Mouse (Mus musculus) stomach, embryonic 16.5 days (tissue): ENCODE measurements around the gene Nr5a1. TPM values are rescaled to one million over a fixed set of nuclear protein-coding genes. Genes with fewer than 3 reads are reported as not detected.

Source experiments
- ATAC-seq: fragments of 200-750 bp; cut with Nextera tagmentation; 2 replicates; pipeline ENCODE4 v1.8.0; 2017; ENCODE audit warnings: moderate number of reproducible peaks, moderate TSS enrichment; ENCODE audit not compliant: insufficient read depth, low FRiP score
- H3K27ac ChIP-seq: fragments of 300-500 bp; sonication (generic); 2 replicates; pipeline ENCODE4 v1.5.1; 2014; ENCODE audit warnings: low read length
- H3K27me3 ChIP-seq: fragments of 300-500 bp; sonication (generic); 2 replicates; pipeline ENCODE4 v1.6.1; 2014; ENCODE audit warnings: low read length, control low read depth, mixed read lengths; ENCODE audit not compliant: control insufficient read depth, insufficient read depth
- H3K36me3 ChIP-seq: fragments of 300-500 bp; sonication (generic); 2 replicates; pipeline ENCODE4 v1.6.1; 2014; ENCODE audit warnings: low read length; ENCODE audit not compliant: control insufficient read depth, insufficient read depth
- H3K4me1 ChIP-seq: fragments of 300-500 bp; sonication (generic); 2 replicates; pipeline ENCODE4 v1.6.1; 2014; ENCODE audit warnings: low read length, control low read depth, mixed read lengths; ENCODE audit not compliant: control insufficient read depth, insufficient read depth
- H3K4me2 ChIP-seq: fragments of 300-500 bp; sonication (generic); 2 replicates; pipeline ENCODE4 v1.6.1; 2014; ENCODE audit warnings: low read depth, low read length, mixed read lengths
- H3K4me3 ChIP-seq: fragments of 300-500 bp; sonication (generic); replicated peaks from 2 replicates; pipeline ENCODE4 v1.5.1; 2014; ENCODE audit warnings: mild to moderate bottlenecking, low read length
- H3K9ac ChIP-seq: fragments of 300-500 bp; sonication (generic); 2 replicates; pipeline ENCODE4 v1.6.1; 2014; ENCODE audit warnings: low read length
- H3K9me3 ChIP-seq: fragments of 300-500 bp; sonication (generic); replicated peaks from 2 replicates; pipeline ENCODE4 v1.6.1; 2016; ENCODE audit warnings: low read length, control low read depth; ENCODE audit not compliant: control insufficient read depth
- WGBS: fragments of 180-500 bp; shearing (Covaris S2); extraction: QIAGEN DNeasy Blood & Tissue Kit; methylation state at CpG from one replicate; pipeline ENCODE4 v1.1.7; 2014; 5-methylcytosine and 5-hydroxymethylcytosine counted together
- polyA plus RNA-seq: library from polyadenylated mRNA; unstranded; fragments of >200 nt; fragmentation: Nextera tagmentation; extraction: Ambion mirVana; gene quantifications from 2 replicates; pipeline ENCODE4 v1.2.1, GENCODE M21; 2015

The Nr5a1 gene
- polyA plus RNA-seq, 1 experiment from 2014 or later: 1.5 TPM

- Histone ChIP-seq H3K27me3 (no peaks in the 10 kb centered on the region; the same call in 1 of the 2 replicates), H3K4me2 (no peak overlapping the region), H3K9ac (no peak overlapping the region), H3K27ac (no peak overlapping the region), H3K4me3 (no peak overlapping the region), H3K9me3 (no peaks in the 10 kb centered on the region), H3K36me3 (no peaks in the 10 kb centered on the region), H3K4me1 (no peaks in the 10 kb centered on the region)
- 60% methylated on average over 9 of the region's 9 CpGs for WGBS
- ATAC-seq: no peak
These were observed 18.6 kb downstream of the Nr5a1 start for GRCm38 (mm10) chr2:38695770-38696169.

DNA sequence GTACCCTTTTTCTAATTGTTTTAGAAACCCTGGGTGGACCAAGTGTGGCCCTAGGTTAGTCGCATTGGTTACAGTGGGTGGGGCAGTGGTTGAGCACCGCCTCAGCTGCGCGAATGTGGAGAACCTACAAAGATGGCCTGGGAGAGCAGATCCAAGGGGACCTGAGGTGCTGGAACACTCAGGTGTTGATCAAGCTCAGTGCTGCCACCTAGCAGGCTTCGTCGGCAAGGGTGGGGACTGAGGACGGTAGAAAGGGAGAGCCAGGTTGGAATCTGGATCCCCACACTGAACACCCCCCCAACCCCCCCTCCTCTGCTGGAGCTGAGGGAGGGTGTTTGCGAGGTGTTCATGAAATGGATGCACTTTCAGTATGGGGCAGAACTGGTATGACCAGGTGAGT is 22.8 kb downstream of the Nr5a1 start:
- no peak overlapping the region for H3K4me2 ChIP-seq
- no peaks in the 10 kb centered on the region for H3K9me3 ChIP-seq
- H3K9ac ChIP-seq: no peak overlapping the region
- no peak overlapping the region for H3K27ac ChIP-seq
- no peak overlapping the region for H3K4me3 ChIP-seq
- peaks cover 7% of the 10 kb centered on the region; the same call in 1 of the 2 replicates for H3K4me1 ChIP-seq
- 13% methylated on average over 8 of the region's 8 CpGs for WGBS
- no peaks in the 10 kb centered on the region for H3K27me3 ChIP-seq
- no peaks in the 10 kb centered on the region for H3K36me3 ChIP-seq
- ATAC-seq: 0 out of 2 replicates have a peak, but pooled peaks have one; percentile 3

GRCm38 (mm10) chr2:38689881-38690280 is 24.5 kb downstream of the Nr5a1 start:
- no peaks in the 10 kb centered on the region for H3K27me3 ChIP-seq
- no peaks in the 10 kb centered on the region for H3K36me3 ChIP-seq
- ATAC-seq: no peak
- H3K27ac ChIP-seq: no peak overlapping the region
- peaks cover 7% of the 10 kb centered on the region; the same call in 1 of the 2 replicates for H3K4me1 ChIP-seq
- no peak overlapping the region for H3K9ac ChIP-seq
- no peak overlapping the region for H3K4me3 ChIP-seq
- 68% methylated on average over 1 of the region's 1 CpGs for WGBS
- H3K9me3 ChIP-seq: no peaks in the 10 kb centered on the region
- no peak overlapping the region for H3K4me2 ChIP-seq

DNA sequence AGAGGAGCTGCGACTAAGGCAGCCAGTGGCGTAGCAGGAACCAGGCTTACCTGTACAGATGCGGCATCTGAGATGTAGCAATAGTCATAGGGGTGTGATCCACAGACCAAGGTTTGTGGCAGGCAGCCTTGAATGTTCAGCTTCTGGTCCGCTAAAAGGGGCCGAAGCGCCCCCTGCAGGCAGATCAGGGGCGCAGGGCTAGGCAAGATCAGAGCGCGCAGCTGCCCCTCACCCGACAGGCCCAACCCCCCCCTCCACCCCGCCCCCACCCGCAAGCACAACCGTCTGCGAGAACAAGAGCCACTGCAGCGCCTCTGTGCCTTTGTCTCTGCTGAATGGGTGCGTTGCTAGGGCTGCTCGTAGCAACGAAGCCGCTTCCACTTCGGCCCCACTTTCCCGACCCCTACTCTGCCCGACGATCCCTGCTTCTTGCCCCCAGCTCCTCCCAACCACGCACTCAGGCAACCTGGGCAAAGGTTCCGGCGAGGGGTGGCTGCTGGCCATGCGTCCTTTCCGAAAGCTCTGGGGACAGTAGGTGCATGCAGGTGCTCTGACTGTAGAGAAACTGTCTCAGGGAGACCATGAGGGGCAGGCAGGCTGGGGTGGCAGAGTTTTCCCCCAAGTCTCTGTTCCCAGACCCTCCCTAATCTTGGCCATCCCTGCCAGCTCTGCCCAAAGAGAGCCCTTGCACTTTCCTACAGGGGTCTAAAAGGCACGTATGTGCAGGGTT is 25.4 kb downstream of the Nr5a1 start:
- 4% methylated on average over 29 of the region's 29 CpGs for WGBS
- H3K4me2 ChIP-seq: peak overlapping the region; percentile 50
- H3K4me3 ChIP-seq: peak overlapping the region; percentile 31
- no peak overlapping the region for H3K27ac ChIP-seq
- H3K36me3 ChIP-seq: no peaks in the 10 kb centered on the region
- peak; percentile 42; the same call in 1 of the 2 replicates for ATAC-seq
- H3K9me3 ChIP-seq: no peaks in the 10 kb centered on the region
- H3K9ac ChIP-seq: peak overlapping the region; percentile 56
- peaks cover 7% of the 10 kb centered on the region; the same call in 1 of the 2 replicates for H3K4me1 ChIP-seq
- H3K27me3 ChIP-seq: no peaks in the 10 kb centered on the region

DNA sequence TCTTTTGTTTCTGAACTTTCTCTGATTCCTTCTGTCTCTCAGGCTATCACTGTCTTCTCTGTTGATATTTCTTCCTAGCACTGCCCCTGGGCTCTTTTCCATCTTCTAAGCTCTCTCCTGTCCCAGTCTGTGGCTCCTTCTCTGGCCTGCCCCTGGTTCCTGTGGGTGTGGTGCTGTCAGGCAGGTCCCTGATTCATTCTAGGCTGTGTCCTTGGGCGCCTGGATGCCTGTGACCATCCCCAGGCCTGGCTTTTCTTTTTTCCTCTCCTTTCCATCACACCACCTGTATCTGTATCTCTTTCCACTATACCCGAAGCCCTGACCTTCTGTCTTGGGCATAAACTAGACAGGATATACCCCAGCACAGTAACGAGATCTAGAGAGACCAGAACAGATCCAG is 28.6 kb downstream of the Nr5a1 start:
- Histone ChIP-seq H3K9me3 (no peaks in the 10 kb centered on the region), H3K9ac (no peak overlapping the region), H3K4me3 (no peak overlapping the region), H3K27me3 (no peaks in the 10 kb centered on the region), H3K4me1 (peaks cover 7% of the 10 kb centered on the region; the same call in 1 of the 2 replicates), H3K27ac (no peak overlapping the region), H3K4me2 (no peak overlapping the region), H3K36me3 (no peaks in the 10 kb centered on the region)
- ATAC-seq: no peak
- 62% methylated on average over 3 of the region's 3 CpGs for WGBS

DNA sequence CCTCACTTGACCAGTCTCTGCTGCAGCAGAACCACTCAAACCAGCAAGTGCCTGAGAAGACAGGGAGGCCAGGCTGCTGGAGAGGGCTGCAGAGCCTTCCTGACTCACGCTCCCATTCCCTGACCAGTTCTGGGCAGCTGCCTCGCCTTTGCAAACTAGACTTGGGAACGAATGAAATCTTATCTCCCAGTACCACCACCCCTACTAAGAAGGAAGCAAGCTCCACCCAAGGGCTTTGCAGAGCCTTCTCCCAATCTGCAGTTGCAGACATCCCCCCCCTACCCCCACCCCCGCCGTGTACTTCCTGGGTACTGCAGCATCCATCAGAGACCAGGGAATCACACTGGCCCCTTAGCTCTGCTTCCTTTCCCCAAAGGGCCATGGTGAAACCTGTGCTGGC is 31.3 kb downstream of the Nr5a1 start:
- H3K9ac ChIP-seq: no peak overlapping the region
- no peak overlapping the region for H3K4me2 ChIP-seq
- no peak for ATAC-seq
- no peaks in the 10 kb centered on the region for H3K4me1 ChIP-seq
- no peak overlapping the region for H3K4me3 ChIP-seq
- no peaks in the 10 kb centered on the region for H3K27me3 ChIP-seq
- H3K36me3 ChIP-seq: no peaks in the 10 kb centered on the region
- no peak overlapping the region for H3K27ac ChIP-seq
- 57% methylated on average over 5 of the region's 5 CpGs for WGBS
- H3K9me3 ChIP-seq: no peaks in the 10 kb centered on the region

DNA sequence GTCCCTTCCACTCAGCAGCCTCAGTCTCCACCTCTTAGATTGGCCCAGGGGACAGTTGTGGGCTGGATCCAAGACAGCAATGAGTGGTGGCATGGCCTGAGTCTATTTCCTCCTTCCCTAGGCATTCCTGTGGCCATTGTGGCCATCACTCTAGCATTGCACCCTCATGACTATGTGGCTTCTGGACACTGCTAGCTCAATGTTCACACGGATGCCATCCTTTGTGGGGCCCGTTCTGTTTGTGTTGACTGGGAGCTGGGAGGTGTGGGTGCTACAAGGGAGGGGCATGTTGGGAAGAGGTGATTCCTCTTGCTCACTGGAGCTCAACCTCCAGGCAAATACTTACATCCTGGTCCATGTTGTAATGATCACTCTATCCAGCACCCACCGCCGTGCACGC is 32.1 kb downstream of the Nr5a1 start:
- H3K27ac ChIP-seq: no peak overlapping the region
- no peaks in the 10 kb centered on the region for H3K36me3 ChIP-seq
- H3K27me3 ChIP-seq: no peaks in the 10 kb centered on the region
- H3K4me2 ChIP-seq: no peak overlapping the region
- H3K4me3 ChIP-seq: no peak overlapping the region
- H3K9ac ChIP-seq: no peak overlapping the region
- ATAC-seq: no peak
- H3K4me1 ChIP-seq: no peaks in the 10 kb centered on the region
- no peaks in the 10 kb centered on the region for H3K9me3 ChIP-seq
- WGBS: 90% methylated on average over 5 of the region's 5 CpGs

GRCm38 (mm10) chr2:38678947-38679346 is 35.4 kb downstream of the Nr5a1 start:
- Histone ChIP-seq H3K4me1 (no peaks in the 10 kb centered on the region), H3K9ac (no peak overlapping the region), H3K9me3 (no peaks in the 10 kb centered on the region), H3K27me3 (no peaks in the 10 kb centered on the region), H3K4me3 (no peak overlapping the region), H3K36me3 (no peaks in the 10 kb centered on the region), H3K4me2 (no peak overlapping the region), H3K27ac (no peak overlapping the region)
- ATAC-seq: no peak

- Histone ChIP-seq H3K27me3 (no peaks in the 10 kb centered on the region), H3K4me2 (no peak overlapping the region), H3K4me3 (no peak overlapping the region), H3K4me1 (no peaks in the 10 kb centered on the region), H3K9me3 (no peaks in the 10 kb centered on the region), H3K27ac (no peak overlapping the region), H3K36me3 (no peaks in the 10 kb centered on the region), H3K9ac (no peak overlapping the region)
- no peak for ATAC-seq
- 55% methylated on average over 9 of the region's 9 CpGs for WGBS
These were observed 38.9 kb downstream of the Nr5a1 start for GRCm38 (mm10) chr2:38675366-38675969.
